Mouse (Mus musculus): ENCODE measurements around the gene Cinp.

Gene Cinp

DNA sequence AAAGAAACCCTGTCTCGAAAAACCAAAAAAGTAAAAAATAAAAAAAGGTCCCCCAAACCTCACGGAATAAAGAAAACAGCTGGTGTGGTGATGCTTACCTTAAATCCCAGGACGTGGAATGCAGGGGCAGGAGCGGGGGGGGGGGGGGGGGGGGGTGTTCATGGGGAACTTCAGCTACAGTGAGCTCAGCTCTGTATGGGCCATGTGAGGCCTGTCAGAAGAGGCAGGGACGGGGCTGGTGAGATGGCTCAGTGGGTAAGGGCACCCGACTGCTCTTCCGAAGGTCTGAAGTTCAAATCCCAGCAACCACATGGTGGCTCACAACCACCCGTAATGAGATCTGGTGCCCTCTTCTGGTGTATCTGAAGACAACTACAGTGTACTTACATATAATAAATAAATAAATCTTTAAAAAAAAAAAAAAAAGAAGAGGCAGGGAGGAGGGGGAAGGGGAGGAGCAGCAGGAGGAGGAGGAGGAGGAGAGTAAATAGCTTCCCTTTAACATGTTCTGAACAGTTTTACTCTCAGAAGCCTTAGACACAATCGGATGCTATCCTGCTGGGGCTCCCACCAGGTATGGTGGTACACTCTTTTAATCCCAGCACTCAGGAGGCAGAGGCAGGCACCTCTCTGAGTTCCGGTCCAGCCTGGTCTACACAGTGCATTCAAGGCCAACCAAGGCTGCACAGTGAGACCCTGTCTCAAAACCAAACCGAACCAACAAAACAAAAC, 58.5 kb downstream of the Cinp start:
- no peak for DNase-seq (ENCODE audit: low spot score)

DNA sequence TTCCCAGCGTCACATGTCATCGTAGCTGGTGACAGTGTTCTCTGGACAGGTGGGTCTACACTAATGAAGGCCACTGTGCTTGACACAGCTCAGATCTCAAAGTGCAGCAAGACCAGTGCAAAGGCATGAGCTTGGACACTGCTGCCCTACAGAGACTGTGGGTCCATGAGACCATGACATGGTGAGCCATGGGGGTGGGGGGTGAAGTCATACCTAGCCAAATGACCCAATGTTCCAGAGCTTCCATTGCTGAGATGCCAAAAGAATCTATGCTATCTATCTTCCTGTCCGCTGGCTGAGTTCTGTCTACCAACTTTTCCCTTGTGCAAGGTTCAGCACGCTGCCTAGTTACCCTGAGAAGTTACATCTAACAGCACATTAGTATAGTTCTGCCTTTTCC, 60.0 kb downstream of the Cinp start:
- no peak for DNase-seq (ENCODE audit: low spot score)

Data from ovary, postnatal 36 days (tissue).